Mouse (Mus musculus): ENCODE data around the gene Txlna.

Txlna gene

DNA sequence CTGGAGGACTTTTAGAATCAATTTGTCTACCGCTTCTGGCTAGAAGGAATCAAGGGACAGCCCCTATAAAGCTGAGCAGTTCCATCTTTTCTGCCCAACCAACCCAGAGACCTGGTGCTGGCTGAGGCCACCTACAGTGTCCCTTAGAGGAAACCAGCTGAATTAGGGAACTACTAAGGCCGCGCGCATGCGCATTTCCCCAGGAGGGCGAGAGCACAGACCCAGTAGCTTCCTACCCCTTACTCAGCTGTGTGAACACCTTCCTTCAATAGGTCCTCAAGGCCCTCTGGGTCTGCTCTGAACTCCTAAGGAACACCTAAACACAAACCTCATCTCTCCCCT is 15.9 kb downstream of the Txlna start:
- no peak for DNase-seq (ENCODE audit: low read depth, low spot score)

DNA sequence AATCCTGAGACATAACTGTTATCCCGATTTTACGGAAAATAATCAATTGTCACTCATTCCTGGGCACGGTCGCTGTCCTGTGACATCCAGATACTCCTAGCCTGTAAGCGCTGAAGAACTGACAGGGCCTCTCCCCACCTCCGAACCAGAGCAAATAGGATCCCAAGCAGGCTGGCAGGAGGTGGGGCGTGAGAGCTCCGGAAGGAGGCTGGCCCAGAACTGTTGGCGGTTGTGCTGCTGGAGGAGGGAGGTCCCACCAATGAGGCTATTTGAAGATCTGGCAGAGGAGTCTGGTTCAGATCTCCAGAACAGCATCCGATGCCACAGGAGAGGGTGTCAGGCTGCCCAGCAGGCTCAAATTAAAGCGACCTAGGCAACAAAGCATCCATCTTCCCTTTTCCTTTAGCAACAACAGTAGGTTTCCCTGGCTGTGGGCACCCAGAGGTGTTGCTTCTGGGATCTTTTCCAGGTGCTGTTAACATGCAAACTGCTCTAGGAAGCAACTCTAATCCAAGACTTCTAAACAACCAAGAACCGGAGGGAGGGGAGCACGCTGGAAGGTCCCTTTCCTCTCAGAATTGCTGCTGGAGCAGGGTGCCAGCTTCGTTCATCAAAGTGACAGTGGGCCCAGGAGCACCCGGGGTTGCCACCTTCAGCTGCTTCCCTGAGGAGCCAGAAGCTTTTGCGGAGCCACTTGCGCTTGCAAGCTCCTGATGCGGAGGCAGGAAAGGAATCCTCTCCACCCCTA is 16.4 kb downstream of the Txlna start:
- peak; percentile 90 for DNase-seq (ENCODE audit: low read depth, low spot score)

DNA sequence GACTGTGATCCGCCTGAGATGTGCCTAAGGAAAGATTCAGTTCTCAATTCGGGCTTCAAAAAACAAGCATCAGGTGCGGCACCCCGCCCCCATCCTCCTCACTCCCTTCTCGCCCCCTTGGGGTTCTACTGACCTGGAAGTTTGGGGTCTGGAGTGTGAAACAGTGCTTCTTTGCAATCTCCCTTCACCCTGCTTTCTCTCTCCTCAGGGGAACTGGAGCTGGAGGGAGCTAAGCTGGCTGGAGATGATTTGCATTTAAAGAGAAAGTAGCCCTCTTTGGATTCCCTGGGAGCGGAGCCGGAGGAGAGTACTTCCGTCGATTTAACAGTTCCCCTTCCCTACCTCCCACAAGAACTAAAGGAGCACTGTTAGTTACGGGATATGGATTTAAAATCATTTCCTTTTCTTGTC is 17.2 kb downstream of the Txlna start, which contains the start of gene Ccdc28b:
TSS of gene Ccdc28b (minus strand) at position 267 of the 411 bp plus-strand sequence.
- peak; percentile 43 for DNase-seq (ENCODE audit: low read depth, low spot score)

DNA sequence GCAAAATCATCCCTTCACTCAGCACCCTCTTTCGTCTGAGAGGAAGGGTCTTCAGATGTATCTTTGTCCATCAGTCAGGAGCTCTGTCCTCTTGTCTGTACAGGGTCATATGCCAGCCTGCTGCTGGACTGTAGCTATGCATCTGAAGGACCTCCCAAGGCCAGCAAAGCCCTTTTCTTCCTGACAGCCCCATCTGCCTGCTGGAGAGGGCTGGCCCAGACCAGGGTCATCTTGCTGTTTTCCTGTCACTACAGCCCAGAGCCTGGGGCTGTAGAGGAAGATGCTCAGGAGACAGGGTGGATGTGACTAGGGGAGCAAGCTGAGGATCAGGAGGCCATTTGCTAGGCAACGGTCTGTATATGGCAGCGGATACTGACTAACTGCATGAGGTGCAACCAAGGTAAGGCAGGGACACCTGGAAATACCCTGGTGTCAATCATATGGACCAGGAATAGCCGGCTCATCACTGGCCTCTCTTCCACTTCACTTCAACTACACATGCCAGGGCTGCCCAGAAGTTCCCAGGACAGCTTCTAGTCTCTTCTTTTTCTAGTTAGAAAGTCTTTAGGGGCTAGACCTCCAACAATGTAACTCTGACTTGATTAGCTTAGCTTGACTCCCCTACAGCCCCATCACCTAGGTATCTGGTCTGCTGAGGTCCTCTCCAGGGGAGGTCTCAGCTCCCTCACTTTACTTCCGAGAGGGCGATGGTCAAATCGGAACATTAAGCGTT is 17.9 kb downstream of the Txlna start:
- no peak for DNase-seq (ENCODE audit: low read depth, low spot score)

DNA sequence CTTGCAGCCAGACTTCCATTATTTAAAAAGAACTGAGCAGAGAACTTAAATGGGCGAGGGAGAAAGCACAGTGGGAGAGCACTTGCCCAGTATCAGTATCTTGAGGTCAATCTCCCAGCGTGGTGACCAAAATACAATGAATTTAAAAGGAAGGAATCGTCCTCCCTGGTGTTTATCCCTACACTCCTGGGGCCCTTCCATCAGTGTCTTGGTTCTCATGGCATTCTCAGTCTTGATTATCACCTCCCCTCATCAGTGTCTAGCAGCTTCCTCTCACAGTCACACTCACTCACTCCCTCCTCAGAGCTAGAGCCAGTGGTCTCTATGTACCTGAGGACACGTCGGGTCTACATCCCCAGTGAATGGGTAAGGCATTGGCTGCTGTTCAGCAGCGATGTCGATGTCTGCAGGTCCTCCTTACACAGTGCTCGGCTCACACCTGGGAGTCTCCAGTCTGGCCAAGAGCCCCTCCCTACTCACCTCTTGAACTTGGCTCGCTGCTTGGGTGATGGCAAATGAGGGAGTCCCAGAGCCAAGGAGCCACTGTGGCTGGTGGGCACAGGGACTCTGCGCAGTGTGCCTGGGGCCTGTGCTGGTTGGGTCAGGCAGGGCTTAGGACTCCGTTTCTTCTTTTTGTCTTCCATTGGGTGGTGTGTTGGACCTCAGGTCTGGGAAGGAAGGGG is 18.6 kb downstream of the Txlna start:
- no peak for DNase-seq (ENCODE audit: low read depth, low spot score)

DNA sequence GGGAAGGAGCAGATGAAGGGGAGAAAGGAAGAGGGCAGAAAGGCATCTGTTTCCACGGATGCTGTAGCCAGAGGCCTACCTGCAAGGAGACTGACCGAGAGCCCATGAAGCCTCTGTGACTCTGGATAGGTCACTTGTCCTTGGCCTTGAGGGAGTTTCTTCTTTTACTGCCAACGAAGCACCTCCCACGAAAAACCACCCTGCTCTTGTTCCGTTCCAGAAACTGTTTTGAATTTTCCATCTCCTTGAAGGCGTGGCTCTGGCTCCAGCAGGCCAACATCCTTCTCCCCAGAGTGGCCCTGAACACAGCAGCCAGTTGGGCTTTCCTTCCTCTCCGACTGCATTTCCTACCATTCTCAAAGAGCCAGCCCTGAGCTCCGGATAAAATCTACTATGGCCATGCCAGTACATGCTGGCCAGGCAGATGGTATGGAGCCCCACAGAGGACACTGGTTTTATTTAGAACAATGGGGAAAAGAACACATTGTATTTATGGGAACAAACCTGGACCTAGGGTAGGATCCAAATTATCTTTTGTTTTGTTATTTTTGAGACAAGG is 19.5 kb downstream of the Txlna start:
- DNase-seq (ENCODE audit: low read depth, low spot score): no peak

DNA sequence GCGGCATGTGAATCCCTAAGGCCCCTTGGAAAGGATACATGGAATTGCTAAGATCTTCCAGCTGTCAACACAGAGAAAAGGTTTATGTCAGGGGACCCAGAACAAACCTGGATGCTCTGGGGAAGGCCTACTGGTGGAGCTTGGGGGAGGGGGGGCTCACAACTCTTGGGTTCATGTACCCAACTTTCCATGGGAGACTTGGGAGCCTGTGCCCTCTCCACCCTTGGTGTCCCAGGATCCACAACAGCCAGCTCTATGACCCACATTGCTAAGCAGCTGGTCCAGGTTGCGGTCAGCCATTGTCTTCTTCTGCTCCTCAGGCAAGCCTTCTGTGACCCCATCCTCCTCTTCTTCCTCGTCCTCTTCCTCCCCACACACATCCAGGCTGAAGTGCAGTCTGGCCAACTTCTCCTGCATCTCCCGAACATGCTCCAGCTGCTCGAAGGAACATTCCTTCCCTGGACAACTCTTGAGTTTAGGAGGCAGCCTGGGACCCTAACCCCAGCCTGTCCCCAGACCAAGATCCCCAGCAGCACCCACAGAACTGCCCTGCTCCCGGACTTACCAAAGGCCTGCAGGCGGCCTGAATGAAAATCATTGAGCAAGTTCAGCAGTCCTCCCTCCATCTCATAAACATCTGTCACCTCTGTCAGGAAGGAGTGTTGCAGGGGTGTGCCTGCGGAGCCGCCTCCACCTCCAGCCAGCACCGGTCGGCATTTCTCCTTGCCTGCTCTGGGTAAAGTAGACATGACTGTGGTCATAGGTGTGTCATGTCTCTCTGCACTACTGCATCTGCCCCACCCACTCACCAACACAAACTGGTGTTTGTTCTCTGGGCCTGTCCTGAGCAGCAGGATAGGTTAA is 20.2 kb downstream of the Txlna start:
- DNase-seq (ENCODE audit: low read depth, low spot score): no peak

DNA sequence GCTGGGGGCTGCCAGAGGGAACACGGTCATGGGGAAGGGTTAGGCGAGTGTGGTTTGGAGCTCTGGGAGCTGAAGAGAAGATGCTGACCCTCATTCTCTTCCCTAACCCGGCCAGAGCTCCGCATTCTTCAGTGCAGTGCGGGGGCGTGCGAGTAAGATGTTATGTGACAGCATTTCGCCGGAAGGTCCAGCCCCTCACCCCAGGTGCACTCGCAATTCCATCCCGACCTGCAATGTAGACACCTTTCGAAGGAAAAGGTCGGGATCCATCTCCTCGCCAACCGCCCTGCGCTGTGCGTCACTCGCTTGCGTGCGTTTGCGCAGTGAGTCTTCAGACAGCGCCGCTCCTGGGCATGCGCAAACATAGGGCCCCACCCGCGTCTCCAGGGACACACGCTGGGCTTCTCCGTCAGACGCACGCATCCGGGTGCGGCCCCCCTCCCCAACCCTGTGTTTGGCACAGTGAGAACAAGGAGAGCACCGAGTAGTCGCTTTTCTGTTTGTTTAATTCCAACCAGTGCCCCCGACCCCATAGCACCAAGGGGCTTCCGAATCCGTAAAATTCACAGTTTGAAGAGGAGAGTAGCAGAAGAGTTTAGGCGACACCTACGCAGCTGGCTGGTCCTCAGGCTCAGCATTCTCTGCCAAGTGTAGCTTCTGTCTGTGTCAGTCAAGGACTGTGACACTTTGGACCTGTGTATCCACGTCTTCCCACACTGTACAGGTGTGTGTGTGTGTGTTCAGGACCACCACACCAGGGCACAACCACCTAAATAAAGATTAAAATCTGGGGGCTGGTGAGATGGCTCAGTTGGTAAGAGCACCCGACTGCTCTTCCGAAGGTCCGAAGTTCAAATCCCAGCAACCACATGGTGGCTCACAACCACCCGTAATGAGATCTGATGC is 21.8 kb downstream of the Txlna start, which contains the start of gene Iqcc:
TSS of gene Iqcc (minus strand) at position 314 of the 906 bp plus-strand sequence.
- peak; percentile 93 for DNase-seq (ENCODE audit: low read depth, low spot score)

DNA sequence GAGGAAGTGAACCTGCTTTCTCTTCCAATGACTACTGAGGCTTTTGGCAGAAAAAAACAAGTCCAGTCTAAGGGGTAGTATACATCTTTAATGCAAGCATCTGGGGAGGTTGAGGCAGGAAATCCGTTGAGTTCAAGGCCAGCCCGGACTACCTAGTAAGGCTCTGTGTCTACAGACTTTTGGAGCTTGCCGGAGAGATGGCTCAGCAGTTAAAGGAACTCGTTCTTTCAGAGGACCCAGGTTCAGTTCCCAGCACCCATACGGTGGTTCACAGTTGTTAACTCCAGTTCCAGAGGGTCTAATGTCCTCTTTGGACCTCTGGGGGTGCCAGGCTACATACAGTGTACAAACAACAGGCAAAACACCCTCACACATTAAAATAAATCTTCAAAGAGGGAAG is 22.8 kb downstream of the Txlna start:
- DNase-seq (ENCODE audit: low read depth, low spot score): no peak

DNA sequence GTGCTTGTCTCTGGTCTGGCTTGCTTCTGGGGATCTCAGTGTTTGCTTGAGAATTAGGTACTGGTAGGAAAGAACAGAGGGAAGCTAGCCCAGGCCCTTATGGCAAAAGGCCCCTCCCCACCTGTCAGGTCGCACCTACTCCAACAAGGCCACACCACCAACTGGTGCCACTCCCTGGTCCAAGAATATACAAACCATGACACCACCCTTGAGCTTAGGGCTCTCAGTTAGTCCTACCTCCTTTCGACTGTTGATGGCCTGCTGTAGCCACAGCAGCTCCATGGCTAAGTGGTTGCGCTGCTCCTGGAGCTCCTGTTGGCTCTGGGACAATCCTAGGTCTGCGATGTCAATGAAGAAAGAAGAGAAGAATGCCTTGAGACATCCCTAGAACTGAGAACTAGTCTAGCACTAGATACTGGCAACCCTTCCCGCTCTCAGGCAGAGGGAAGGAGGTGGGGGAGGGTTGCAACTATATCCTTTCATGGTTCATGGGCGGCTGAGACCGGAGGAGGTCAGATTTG is 23.7 kb downstream of the Txlna start:
- DNase-seq (ENCODE audit: low read depth, low spot score): no peak

DNA sequence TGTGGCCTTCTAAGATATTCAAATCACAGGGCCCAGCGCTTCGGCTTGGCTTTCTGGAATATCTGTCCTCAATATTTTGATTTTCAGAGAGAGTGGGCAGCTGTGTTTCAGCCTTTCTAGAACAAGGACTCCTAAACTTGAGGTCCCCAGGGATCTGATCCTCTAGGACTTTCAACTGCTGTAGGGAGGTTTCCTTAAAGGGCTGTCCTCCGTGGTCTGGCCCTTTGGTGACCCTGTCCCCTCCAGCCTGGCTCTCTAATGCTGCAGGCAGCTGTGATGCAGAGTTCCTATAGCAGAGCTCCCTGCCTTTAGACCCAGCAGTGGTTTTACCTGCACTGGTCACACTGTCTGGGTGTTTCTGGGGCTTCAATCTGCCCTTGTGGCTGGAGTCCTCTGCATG is 24.2 kb downstream of the Txlna start:
- DNase-seq (ENCODE audit: low read depth, low spot score): no peak

DNA sequence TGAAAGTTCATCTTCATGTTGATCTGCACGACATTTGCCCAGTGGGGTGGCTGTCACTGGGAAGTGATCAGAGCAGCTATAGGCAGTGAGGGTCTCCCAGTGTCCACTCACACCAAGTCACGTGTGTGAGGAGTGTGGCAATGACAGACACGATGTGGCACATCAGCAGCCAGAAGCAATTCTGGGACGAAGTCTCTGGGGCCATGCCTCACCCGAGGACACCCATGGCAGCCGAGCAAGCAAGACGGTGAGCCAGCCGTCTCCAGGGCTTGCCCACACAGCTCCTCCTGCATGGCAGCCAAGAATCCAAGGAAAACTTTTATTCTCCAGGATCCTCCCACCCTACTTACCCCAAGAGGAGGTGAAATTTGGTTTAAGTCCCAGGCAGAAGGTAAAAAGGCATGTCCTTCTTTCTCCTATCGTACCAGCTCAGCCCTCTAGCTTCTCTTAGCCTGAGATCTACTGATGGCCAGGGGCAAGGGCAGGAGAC is 25.0 kb downstream of the Txlna start:
- DNase-seq (ENCODE audit: low read depth, low spot score): no peak

DNA sequence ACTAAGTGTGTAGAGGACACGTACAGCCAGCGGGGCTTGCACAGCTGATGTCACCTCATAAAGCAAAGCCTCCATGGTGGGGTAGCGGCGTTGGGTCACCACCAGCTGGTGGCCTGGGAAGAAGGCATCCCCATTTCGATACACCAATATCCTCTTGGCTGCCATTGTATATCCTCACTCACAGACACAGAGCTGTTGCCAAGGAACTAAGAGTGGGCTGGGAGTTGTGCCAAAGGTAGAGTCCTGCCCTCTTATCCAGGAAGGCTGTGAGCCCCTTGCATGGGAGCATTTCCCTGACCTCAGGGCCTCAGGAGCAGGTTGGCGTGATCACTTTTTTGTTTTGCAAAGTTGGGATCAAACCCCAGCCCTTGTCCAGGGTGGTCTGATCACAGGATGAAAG is 26.8 kb downstream of the Txlna start, which contains the start of gene Dcdc2b:
TSS of gene Dcdc2b (minus strand) at position 165 of the 400 bp plus-strand sequence.
- DNase-seq (ENCODE audit: low read depth, low spot score): no peak

DNA sequence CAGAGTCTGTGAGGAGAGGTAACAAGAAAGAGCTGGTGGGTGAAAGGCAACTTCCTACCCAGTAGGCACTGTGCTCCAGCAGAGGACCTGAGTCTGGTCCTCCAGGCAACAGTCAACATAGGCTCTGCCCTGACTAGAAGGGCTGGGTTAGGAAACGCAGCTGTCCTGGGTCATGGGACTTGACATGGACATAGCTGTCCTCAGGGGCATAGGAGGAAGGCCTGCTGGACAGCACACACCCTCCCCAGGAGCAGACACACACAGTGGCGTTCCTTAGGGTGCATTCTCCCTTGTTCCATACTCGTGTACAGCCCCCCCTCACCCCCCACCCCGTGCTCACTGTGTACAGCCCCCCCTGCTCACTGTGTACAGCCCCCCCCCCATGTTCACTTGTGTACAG is 30.4 kb downstream of the Txlna start:
- no peak for DNase-seq (ENCODE audit: low read depth, low spot score)

DNA sequence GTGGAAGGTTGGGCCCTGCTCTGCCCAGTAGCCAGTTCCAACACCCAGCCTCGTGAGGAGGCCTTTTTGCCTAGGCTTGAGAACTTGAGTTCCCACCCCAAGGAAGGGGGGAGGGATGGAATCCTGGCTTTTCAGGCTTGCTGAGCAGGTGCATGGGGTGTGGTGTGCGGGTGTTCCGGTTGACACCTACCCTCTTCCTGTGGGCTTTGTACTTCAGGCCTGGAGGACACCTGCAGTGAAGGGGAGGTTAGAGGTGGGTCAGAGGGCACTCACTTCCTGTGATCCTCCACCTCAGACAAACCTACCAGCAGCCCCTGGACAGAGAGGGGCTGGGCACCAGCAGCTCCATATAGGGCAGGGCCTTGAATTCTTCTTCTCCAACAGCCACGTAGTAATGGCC is 30.8 kb downstream of the Txlna start:
- DNase-seq (ENCODE audit: low read depth, low spot score): no peak

DNA sequence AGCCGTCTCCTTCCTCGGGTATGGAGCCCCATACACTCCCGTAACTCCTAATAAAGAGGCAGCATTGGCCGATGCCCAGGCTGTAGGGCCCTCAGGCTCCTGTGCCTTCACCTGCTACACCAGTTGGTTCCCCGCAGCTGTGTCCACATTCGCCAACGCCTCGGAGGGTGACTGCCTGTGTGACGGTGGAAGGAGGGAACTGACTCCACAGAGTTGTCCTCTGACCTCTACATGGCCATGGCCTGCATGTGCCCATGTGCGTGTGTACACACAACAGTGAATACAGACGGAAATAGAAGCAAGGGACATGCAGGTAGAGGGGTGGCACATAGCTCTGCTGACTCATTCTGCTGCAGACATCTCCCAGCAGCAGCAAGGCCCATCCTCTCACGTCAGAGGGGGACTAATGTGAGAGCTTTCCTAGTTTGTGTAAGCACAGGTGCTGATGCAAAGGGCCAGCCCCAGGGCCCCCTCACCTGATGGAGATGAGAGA is 31.7 kb downstream of the Txlna start:
- no peak for DNase-seq (ENCODE audit: low read depth, low spot score)

DNA sequence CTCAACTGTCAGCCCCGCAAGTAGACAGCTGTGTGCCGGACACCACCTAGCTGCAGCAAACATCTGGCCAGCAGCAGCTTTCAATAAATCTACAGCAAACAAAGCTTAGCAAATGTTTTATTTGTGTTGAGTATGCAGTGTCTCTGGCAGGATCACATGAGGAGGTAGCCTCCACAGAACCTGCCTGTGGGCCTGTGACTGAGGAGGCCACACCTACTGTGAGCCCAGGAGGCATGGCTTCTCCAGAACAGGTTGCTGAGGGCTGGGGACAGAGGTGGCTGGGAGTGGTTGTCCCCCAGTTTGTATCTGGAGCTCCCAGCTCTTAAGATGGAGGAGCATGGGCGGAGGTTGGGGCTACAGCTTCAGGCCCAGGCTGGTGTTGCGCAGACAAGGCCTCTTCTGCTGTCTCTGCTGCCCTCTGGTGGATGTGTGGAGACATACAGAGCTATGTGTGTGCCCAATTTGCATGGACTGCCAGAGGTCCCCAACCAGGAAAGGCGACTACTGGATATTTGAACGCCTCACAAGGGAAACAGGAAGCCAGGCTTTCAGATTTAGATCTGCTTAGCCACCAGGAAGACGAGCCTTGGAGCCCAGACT is 32.3 kb downstream of the Txlna start:
- peak; percentile 89 for DNase-seq (ENCODE audit: low read depth, low spot score)

DNA sequence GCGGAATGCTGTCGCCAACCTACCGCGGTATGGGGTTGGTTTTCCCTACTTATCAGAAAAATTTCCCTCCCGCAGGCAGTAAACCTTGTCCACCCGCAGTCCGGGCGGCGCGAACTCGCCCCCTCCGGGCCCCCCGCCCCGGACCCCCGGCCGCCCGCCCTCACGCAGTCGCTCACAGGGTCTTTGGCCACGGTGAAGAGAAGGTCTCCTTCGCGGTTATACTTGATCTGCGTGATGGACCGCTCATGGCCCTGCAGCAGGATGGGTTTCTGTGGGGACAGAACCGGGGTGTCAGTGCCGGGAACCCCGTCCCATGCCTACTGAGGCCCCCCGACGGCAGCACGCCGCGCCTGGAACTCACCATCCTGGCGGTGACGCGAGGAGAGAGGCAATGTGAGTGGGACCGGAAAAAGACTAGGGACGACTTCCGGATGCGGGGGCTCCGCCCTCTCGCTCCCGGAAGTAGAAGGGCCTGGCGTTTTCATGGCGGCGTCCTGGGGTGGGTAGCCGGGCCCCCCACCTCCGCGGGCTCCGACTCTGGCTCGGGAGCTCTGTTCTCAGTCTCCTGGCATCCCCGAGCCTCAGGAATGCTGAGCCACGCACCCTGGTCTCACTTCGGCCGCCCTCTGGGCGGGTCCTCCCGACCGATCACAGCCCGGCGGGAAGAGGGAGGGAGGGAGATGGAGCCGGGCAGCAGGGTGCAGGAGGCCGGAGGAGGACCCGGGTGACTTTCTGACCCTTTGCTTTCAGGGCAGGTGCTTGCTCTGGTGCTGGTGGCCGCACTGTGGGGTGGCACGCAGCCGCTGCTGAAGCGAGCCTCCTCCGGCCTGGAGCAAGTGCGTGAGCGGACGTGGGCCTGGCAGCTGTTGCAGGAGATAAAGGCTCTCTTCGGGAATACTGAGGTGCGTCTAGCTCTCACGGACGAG is 40.4 kb downstream of the Txlna start, which contains the start of the genes Eif3i and Tmem234:
TSS of gene Eif3i (minus strand) at position 416 of the 926 bp plus-strand sequence.
TSS of gene Tmem234 (plus strand) at position 436 of the 926 bp plus-strand sequence.
- peak; percentile 87 for DNase-seq (ENCODE audit: low read depth, low spot score)

All from mesoderm, embryonic 11.5 days (tissue).